Mouse (Mus musculus) gastrocnemius, postnatal 14 days (tissue): ENCODE results near the gene Gm8356. TPM values are rescaled to one million over a fixed set of nuclear protein-coding genes. Genes with fewer than 3 reads are reported as not detected.
"Not testable (repeated sequence)": the region's sequence is repeated elsewhere in the genome, so short reads cannot be mapped to it uniquely, and the experiment has no call there.

Experiments used
- DNase-seq: peaks from one replicate; pipeline ENCODE4 v3.0.0; 2021; ENCODE audit warnings: mixed read lengths
- intact Hi-C: fragments of 180-260 bp; cut with DNase I; formaldehyde crosslinking; loops from one replicate; pipeline ENCODE4 v1.15.1; 2025; ENCODE audit warnings: low total_unique reads
- long read RNA-seq, 2 experiments: library from polyadenylated mRNA; stranded (forward); transcript quantifications; one replicate each; pipeline ENCODE4 v2.0.0; 2021
- total RNA-seq, 2 experiments: library from RNA; stranded (reverse); gene quantifications; 2 replicates each; pipeline ENCODE4 v1.2.3; 2021

Gm8356 gene
- total RNA-seq, result not detected
- long read RNA-seq, experiment 1, result 0 reads
- long read RNA-seq, experiment 2, result 0 reads

GRCm38 (mm10) chr14:6537190-6537589 lies at the start of gene Gm8356:
TSS of gene Gm8356 (minus strand) at chr14:6537290.
- DNase-seq, intact Hi-C loops: not testable (repeated sequence)

DNA sequence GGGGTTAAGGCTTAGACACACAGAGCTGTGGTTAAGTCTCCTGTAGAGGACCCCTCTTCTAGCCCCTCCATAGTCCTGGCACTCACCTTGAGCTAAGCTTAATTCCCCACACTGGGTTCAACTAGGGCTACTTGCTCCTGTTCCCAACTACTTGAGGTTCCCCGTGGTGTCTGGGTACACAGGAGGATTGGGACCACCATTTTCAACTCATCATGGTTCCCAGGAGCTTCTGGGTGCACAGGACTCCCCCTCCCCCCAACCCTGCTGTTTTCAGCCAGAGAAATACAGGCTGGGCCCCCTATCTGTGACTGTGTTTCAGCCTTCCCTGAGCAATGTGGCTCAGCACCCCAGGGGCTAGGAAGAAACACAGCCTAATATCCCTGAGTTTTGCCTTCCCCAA lies 50.8 kb downstream of the Gm8356 start:
- peak; percentile 2 for DNase-seq
- intact Hi-C loops, result not testable (repeated sequence)

DNA sequence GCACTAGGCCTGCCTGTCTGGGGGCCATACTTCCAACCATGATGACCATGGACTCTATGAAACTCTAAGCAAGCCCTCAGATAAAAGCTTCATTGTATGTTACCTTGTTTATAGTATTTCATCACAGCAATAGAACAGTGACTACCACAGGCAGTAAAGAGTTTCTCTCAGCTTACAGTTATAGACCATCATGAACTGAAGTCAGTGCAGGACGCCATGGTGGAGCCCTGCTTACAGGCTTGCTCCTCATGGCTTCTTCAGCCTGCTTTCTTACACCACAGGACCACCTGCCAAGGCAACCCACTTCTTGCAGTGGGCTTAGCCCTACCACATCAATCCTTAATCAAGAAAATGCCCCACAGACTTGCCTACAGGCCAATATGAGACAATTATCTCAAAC lies 51.5 kb downstream of the Gm8356 start:
- intact Hi-C loops, DNase-seq: not testable (repeated sequence)

GRCm38 (mm10) chr14:6482126-6482525 lies 55.0 kb downstream of the Gm8356 start:
- intact Hi-C loops, result not testable (repeated sequence)
- peak; percentile 4 for DNase-seq

Other genes with a start within 250 kb of the Gm8356 start
- gene Gm21103, start 232.4 kb downstream of the Gm8356 start, total RNA-seq, result not detected
- not detected for gene Gm3618, start 193.6 kb downstream of the Gm8356 start, total RNA-seq
- not detected for gene Gm16440, start 147.0 kb downstream of the Gm8356 start, total RNA-seq
- gene Gm3591, start 124.8 kb downstream of the Gm8356 start, total RNA-seq, result not detected
- not detected for gene Gm3594, start 92.7 kb downstream of the Gm8356 start, total RNA-seq
- 1 to 10 TPM in 1 of 2 experiments, under 1 TPM in 1; 0.80 to 1.2 TPM for gene Gm3629, start 53.3 kb upstream of the Gm8356 start, total RNA-seq
- not detected for gene Gm3460, start 85.1 kb upstream of the Gm8356 start, total RNA-seq
- gene Gm10251, start 146.9 kb upstream of the Gm8356 start, total RNA-seq, result not detected
- not detected for gene Gm8050, start 183.0 kb upstream of the Gm8356 start, total RNA-seq
- gene Gm3636, start 205.0 kb upstream of the Gm8356 start, total RNA-seq, result 1 to 10 TPM; 2.2 to 2.8 TPM
- under 1 TPM in 1 of 2 experiments, not detected in 1; 0.23 TPM for gene Gm8362, start 237.1 kb upstream of the Gm8356 start, total RNA-seq